Mouse (Mus musculus) adrenal gland, adult (tissue): ENCODE measurements at regions not wholly inside any gene's neighbourhood (a gene's known extent, or its start where the extent isn't known, plus 50 kb on each side); places are given as distances from the start of the nearest gene placed in this dataset.

Source experiments
- DNase-seq, 2 experiments: peaks; one replicate each; pipeline ENCODE4 v3.0.0; 2022 to 2023; ENCODE audit warnings: low spot score in 1 of 2; ENCODE audit not compliant: inconsistent age in 2 of 2

DNA sequence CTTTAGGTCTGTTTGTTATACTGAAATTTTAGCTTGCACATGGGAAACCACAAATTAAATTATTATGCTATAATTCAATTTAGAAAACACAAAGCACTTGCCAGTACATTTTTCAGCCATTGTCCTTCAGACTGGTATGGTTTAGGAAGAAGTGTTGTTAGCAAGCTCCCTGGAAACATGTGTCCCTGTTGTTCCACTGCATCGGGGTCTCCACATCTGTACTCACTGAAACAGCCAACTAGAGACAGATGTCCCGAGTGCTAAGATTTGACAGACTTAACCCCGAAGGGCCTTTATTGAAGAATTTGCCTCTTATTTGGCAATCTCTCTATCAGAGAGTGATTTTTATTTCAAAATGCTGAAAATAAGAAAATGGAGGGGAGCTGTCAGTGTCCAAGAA is 362.6 kb downstream of the Rfpl4b start:
- no peak for DNase-seq

DNA sequence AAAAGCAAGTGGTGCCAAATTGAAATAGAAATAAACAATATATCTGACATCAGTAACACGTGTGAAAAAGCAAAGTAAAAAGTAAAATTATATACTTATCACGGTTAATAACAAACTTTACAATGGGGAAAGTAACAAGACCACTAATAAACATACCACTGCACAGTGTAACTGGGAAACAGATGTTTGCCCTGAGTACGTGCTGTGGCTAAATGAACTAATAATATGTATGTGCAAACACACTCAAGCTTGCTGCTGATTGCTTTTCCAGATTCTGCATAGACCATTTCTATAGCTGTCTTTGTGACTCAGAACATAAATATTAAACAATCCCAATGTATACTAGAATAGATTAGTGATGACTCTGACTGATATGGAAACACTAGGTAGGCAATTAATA is 363.2 kb downstream of the Rfpl4b start:
- no peak for DNase-seq

DNA sequence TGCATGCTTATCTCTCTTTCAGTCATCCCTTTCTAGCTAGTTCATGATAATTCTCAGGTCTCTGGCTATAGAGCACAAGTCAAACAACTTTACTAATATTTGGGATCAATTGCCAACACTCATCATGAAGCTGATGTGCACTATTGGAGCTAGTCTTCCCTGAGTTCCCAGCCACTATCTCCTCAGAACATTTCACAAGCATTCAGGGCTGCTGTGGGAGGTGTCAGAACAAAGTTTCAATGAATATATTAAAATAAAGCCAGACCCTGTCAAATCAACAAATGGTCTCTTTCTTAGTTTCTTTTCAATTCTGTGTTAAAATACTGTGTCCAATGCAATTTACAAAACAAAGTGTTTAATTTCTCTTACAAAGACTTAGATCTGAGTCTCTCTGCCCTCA is 364.8 kb downstream of the Rfpl4b start:
- DNase-seq, result no peak

DNA sequence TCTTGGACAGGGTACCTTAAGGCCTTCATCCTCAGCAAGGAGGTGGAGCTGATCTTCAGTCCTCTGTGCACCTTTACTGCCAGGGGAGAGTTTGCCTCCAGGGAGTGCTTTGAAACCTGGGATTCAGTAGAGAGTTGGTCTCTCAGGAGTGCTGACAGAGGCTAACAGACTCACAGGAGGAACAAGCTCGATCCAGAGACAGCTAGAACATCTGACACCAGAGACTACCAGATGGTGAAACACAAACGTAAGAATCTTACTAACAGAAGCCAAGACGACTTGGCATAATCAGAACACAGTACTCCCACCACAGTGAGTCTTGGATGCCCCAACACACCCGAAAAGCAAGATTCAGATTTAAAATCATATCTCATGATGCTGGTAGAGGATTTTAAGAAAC is 372.3 kb downstream of the Rfpl4b start:
- no peak for DNase-seq

DNA sequence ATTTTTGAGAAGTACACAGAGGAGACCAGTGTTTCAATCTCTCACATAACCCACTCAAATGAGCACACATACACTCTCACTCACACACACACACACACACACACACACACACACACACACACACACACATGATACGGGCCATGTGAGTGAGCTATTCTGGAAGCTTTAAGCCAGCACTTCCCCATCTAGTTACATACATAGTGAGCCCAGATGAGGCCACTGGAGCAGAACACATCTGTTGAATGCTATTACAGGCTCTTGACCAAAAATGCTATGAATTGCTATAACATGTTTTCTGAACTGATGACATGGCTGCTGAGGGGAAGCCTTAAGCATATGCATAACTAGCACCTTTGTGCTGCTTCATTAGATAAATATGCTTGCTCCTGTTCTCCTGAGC is 373.9 kb downstream of the Rfpl4b start:
- no peak for DNase-seq

DNA sequence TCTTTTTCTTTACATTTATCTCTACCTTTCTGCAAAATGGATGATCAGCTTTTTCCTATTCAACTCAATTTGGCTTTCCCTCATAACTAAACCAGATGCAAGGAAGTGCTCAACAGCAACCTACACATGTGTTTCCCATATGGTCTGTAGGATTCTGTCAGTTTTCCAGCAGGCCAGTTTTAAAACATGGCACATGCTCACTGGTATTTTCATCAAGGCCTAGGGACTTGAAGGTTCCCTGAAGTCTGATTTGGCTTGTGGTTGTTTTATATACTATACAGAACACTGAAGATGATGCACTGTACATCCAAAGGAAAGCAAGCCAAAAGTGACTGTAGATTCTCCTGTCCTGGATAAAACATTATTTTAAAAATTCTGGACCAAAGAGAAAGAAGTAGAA is 374.3 kb downstream of the Rfpl4b start:
- no peak for DNase-seq

DNA sequence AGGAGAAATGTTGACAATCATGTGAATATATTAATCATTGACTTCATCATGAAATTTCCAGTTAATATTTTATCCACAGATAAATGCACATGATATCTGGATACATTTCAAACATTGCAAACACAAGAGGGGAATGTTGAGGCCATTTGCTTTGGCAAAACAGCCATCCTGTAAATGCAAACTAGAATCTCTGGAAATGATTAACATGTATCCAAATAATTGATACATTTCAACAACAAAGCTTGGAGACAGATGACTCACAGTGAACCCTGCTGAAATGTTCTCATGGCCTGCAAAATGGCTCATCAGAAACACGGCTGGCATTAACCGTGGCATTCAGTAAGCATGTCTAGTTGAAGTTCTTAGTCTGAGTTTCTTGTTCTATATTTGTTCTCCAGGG is 382.3 kb downstream of the Rfpl4b start:
- DNase-seq, result no peak

DNA sequence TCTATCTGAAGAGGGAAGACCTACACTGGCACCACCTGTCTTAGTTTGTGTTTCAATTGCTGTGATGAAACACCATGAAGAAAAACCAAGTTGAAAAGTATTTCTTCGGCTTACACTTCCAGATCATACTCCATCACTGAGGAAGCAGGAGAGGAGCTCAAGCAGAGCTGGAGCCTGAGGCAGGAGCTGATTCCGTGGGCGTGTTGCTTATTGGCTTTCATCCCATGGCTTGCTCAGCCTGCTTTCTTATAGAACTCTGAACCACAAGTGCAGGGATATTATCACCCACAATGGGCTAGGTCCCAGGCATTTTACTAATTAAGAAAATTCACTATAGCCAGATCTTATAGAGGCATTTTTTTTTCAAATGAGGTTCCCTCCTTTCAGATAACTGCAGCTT is 384.7 kb downstream of the Rfpl4b start:
- no peak for DNase-seq

DNA sequence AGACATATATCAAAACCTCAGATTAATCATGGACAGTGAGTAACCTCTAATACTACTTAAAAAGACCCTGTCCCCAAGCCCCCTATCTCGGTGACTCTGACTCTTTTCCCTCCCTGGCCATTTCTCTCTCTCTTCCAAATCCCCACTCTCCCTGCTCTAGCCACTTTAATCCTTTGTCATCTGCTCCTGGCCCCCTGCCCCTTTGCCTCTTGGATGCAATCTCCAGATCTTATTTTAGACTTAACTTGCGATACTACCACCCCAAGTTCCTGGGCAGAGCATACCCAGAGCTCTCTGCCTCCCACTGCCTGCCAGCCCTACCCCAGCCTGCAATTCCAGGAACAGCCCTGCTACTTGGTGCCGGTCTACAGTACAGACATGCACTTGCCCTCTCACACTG is 400.0 kb downstream of the Rfpl4b start:
- no peak for DNase-seq

DNA sequence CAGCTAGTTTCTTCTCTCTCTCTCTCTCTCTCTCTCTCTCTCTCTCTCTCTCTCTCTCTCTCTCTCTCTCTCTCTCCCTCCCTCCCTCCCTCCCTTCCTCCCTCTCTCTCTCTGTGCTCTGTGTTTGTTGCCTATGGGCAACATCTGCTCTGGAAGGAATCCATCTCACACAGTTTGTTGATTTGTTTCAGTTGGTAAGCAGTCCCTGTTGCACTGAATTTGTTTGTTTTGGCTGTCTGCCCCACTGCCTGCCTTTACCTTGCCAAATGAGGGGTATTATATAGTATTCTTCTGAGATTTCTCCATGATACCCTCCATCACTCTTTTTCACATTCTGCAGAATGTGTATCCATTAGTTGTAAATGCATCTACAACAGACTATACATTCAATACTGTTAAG is 401.8 kb downstream of the Rfpl4b start:
- no peak for DNase-seq

DNA sequence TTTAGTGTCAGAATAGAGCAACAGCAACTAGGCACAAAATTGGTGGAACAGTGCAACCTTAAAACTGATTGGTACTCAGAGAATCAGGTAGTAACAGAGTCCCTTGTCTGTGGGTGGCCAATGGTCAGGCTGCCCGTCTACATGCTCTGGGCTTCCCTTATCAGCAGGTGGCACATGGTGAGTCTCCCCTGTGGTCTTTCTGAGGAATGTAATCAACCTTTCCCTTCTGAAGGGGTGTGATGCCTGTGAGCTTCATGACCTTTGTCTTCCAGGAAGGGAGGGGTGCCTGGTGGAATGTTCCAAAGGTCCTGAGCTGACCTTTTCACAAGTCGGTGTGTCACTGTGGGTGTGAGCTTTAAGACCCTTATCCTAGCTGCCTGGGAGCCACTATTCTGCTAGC is 438.4 kb downstream of the Rfpl4b start:
- DNase-seq, result no peak

DNA sequence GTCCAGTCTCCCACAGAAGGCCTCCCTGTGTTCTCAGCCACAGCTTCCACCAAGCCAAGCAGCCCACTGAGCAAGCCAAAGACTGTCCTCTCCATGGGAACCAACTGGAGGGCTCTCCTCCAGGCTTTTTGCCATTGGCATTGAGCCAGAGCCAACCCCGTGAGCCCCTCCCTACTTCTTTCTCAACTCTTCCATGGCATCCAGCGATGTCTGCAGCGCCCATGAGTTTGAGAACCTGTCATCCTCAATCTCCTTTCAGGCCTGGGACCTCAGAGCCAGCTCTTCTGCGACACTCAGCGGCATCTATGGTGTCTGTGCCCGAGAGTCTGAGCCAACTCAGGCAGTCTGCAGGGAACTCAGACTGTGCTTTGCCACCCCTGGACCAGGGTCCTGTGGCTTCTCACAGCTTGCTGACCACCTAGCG is 439.7 kb downstream of the Rfpl4b start:
- DNase-seq, result no peak

DNA sequence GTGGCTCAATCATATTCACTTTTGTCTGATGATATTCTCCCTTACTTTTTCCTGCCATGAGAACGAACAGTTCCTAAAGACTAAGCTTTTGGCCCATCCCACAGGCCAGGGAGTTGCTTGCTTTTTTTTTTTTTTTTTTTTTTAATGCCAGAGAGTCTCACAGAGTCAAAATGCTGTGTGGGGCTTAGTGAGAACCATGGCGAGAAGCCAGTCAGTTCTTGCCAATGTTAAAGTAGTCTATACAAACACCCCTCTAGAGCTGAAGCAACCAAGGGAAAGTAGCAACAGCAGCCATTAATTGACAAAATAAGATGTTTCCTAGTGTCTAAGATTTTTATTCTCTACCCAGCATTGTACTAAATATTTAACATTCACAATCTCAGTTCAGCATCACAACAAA is 441.2 kb downstream of the Rfpl4b start:
- DNase-seq, result no peak

DNA sequence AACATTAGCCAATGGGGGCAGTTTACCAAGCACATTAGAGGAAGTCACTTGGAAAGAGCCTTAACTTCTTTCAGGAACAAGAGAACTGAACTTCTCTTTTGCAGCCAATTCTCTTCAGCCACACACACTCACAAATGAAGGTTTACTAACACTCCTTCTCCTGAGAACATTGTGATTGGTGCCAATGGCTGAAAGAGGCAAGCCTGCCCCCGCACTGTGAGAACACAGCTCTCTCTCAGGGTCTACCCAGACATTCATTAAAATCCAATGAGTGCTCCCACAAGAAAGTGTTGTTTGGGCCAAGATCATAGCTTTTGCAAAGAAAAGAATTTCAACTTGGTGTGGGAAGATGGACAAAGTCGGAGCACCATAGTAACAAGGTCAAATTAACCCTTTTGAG is 454.8 kb downstream of the Rfpl4b start:
- no peak for DNase-seq

DNA sequence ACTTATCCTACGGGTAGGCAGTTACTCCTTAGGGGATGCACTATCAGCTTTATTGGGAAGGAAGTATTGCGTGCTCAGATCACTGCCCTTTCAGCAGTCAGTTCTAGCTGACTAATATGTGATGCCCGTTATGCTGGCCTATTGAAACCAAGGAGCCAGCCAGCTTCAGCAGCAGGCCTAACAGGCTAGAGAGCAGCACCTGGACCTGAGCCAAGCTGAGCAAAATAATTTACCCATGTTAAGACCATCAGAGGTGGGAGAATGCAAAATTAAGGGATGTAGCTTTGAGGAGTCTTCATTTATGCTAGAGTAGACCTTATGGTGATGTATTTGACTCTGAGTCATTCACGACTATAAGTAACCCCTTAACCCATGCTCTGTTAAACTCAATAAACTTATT is 456.7 kb downstream of the Rfpl4b start:
- no peak for DNase-seq

DNA sequence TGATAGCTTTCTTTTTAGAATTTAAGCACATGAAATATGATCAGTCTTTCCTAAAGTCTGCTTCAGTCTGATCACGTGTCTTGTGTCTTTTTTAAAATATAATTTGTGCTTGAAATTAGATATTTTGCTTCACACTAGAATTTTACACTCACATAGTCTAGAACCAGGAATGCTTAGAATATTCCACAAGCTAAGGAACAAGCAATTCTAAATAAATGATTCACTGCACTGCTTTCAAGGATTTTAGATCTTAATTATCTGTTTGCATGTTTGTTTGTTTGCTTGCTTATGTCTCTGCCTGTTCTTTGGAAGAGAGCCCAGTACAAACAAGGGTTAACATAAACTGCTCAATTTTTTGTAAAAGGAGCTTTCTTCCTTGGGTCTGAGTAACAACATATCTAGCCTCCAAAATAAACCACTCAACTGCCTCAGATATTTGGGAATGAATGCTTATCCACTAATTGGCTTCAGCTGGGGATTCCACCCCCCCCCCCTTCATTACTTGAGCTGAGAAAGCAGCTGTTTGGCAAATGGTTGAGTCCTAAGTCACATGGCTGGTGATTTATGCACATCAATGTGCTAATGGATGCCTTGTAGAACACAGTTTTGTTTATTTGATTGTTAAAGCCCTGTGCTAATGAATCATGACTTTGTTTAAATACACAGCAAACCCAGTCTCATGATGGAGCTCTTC is 463.9 kb downstream of the Rfpl4b start:
- no peak for DNase-seq

DNA sequence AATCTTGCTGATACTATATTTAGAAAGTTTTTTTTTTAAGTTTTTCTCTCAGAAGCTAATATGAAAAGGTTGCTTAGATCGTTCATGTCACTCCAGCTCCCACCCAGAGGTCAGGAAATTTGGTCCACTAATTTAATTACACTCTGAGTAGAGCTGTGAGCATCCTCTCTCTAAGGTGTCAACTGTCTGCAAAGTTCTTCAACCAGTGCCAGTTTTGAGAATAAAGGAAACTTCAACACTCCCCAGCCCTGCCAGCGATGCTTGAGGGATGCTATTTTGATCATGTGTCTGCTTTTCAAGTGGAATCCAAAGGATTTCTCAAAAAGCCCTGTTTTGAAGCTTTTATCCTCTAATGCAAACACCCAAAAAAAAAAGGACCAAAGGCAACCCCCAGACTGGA is 467.6 kb downstream of the Rfpl4b start:
- DNase-seq, result no peak

DNA sequence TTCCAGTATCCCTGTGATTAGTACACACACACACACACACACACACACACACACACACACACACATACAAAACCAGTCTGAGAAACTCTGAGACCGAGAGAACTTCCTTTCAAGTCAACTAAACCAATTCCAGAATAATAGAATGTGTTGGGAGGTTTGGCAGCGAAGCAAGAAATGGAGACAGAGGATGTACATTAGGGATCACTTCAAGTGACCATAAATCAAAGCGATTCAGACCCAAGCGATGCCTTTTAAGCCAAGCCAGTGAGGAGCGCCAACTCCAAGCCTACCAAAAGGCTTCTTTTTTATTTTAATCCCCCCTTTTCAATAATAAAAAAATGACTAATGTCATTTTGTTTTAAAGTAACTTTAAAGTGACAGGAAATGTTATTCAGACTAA is 468.1 kb downstream of the Rfpl4b start:
- no peak for DNase-seq

DNA sequence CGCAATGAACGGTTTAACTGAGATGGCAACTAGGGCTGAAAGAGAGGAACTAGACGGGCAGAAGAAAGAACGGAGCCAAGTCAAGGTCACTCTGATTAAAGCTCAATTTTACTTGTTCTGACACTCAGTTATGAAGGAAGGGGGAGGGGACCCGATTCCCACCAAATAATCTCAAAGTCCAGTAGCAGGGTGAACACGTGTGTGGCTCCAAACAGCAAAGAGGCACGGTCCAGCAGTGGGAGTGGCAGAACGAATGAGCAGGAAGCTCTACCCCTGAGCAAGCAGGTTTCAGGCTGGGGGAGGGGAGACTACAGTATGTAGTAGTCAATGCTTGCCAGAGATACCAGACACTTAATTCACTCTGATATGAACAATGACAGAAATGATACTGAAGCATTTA is 474.6 kb downstream of the Rfpl4b start:
- peak in 1 of 2 experiments; percentile 22 for DNase-seq

DNA sequence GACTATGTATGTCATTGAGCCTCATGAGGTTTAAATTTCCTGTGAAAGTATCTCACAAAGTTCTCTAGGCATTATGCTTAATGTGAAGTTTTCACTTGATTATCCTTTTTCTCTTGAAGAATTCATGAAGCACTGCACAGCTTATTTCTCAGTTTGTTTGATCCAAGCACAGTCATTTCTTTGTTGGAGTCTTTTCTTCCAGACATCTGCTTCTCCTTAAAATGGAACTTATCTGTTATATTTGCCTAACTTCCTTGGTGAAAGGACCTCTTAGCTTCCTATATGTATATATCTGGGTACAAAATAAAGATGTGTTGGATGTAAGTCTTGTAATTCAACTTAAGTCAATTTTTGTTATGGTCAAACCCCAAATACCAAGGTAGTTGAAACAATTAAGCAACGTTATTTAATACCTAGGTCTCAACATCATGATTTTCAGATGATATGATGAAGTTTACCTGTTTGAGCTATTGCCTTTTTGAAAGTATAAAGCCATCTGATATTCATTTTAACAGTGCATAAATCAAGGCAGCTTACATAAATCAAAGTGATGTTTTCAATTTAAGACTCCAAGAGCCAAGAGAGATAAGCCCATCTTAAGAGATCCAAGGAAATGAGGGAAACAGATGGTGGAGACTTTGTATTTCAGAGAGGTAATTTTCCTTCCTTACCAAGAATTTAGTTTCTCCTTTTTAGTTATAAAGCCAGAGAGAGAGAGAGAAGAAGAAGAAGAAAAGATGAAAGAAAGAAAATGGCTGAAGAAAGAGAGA is 481.0 kb downstream of the Rfpl4b start:
- DNase-seq, result no peak

DNA sequence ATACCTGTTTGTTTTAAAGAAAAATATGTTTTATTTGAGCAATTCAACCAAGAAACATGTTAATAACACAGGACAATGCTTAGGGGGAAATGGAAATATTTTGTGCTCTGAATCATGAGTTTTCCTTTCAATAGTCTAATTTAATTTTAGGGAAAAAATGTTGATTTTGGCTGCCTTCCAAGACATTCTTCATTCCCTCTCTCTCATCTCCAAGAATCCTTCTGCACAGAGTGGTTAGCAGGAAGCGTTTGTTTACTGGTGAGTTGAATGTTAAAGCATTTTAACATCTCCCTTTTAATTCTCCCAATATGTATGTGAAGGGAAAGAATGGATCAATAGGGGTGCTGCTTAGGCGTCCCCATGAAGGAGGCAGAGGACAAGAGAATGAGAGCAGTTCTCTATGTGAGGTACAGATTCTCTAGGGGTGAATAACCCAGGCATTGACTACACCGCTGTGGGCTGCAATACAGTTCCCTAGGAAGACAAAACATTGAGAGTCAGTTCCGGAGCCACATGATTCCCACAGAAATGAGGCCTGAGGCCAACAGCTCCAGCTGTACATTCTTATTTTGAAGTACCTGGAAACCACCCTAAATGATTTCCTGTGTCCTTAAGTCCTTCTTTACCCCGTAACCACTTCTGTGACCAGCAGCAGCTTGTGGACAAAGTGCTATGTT is 512.7 kb downstream of the Rfpl4b start:
- DNase-seq, result peak in 1 of 2 experiments; percentile 29

DNA sequence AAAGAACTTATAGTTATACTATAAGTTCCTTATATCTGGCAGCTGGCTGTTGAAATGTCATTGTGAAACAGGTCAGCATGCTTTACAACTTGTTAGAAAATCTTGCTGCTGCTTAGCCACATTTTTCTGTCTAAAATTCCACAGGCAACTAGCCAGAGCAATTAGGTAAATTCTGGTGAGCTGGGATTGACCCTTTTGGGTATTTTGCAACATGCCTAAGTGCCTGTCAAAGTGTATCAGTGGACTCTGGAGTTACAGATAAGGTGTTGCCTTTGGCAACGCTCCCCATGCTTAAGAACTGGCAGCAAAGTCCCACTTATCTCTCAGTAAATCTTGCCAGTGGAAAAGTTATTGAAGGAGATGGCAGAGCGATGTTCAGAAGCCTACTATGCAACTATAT is 525.9 kb downstream of the Rfpl4b start:
- no peak for DNase-seq
